Mouse (Mus musculus) lung, postnatal 36 days (tissue): ENCODE results near the gene Rnf141.

ENCODE experiments used
- DNase-seq: peaks from one replicate; pipeline ENCODE4 v3.0.0; 2022; ENCODE audit warnings: mixed read lengths

Rnf141 gene

DNA sequence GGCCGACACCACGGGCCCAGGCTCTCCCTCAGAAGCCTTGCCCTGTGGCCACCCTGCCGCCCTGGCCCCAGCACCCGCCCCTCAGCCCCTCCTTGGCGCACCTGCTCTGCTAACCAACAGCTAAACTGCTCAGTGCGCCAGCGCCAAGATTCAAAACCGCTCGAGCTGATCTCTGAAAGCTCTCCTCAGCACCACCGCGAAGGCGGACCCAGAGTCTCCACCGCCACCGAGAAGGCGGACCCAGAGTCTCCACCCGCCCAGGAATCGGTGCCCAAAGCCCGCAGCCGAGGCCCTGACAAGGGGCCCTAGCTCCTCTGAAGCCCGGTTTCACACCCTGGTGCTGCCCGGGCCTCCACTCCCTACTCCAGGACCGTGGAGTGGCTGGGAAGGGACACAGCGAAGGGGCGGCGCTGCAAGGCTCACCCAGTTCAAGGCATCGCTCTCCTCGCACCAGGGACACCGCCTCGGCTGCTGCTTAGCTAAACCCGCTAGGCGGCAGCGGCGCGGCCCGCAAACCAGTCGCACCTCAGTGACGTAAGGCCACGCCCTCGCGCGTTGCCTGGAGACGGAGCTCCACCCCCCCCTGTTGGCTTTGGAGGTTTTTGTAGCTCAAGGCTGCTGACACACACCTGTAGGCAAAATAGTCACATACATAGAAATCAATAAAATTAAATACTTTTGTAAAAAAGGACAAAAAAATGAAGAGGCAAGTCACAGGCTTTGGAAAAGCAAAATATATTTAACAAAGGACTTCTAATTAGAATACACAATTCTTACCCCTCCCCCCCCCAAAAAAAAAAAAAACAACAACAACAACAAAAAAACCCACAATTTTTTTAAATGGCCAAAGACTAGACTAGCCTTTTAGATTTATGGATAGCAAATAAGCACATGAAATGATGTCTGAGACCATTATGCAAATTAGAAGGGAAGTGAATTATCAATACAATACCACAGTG is at the start of gene Rnf141:
Gene Rnf141 (minus strand): TSS at position 542 of the 959 bp plus-strand sequence.
- DNase-seq: peak; percentile 96

DNA sequence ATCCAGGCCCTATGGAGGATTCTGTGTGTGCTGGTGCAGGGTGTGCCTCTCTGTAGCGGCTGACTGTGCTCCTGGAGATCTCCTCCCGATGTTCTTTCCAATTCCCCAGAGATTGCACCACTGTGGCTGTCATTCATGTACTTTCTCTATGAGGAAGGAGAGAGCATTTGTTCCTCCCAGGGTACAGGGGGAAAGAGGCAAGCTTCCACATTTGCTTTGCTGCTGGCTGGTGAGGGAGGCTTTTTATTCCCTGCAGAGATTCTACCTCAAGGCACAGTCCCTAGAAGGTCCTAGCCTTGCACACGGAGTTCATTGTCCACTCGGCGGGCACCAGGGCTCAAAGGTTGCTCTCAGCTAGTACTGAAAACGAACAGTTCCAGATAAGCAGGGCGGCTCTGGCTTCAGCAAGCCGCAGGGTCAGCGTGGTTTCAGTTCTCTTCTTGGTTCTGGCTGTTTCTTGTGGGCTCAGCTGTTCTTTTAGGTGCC is 47.3 kb upstream of the Rnf141 start:
- peak; percentile 78 for DNase-seq

DNA sequence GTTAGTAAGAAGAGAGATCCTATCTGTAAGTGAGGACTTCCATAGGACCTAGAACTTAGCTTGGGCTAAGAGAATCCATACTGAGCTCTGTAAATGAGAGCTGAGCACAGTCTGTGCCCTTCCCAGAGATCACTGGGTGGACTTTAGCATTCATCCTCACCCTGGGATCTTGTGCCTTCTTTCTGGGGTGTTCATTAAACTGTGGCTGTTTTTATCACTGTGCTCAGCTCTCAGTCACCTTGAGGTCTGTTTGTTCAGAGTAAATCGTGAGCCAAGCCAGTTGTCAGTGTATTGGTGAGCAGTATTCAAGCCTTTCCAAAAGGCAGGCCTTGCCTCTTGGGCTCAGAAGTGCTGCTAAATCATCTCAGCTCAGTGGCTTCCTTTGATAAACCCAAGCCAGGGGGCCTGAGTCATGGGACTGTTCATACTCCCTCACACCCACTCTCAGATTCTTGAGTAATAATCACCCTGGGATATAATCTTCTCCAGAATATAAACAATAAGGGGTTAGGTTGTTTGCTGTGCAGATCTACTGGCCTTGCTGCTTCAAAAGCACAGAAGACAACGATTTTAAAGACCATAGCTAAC is 37.6 kb upstream of the Rnf141 start:
- no peak for DNase-seq

DNA sequence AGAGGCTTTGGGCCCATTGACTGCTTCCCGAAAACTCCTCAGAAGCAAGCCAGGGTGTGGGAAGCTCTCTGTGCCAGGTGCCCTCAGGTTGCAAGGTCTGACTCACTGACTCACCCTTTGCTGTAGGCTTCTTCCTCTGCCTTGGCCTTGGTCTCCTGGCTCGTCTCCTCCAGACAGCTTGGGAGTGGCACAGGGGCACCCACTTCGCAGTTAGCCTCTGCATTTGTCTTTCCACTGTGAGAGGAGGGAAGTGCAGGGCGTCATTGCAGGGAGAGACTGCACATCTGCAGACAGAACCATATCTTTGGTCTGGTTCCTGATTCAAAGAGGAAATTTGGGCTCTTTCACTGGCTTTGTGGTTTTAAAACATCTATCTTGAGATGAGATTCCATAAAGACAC is 33.8 kb upstream of the Rnf141 start:
- no peak for DNase-seq

DNA sequence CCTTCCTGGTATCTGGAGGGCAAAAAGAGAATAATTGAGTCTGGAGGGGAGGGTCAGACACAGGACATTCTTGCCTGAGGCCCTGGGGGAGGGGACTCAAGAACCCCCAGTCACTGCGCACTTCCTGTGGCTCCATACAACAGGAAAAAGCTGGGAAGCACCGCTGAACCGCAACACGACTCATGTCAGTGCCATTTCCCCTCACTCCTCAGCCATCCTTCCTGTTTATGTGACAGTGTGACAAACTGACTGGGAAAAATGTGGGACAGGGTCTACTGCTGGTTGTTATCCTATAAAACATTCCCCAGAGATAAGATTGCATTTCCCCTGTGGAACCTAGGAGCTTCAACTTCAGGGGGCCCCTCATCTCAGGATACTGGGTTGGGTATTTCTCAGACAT is 32.7 kb upstream of the Rnf141 start:
- peak; percentile 78 for DNase-seq

DNA sequence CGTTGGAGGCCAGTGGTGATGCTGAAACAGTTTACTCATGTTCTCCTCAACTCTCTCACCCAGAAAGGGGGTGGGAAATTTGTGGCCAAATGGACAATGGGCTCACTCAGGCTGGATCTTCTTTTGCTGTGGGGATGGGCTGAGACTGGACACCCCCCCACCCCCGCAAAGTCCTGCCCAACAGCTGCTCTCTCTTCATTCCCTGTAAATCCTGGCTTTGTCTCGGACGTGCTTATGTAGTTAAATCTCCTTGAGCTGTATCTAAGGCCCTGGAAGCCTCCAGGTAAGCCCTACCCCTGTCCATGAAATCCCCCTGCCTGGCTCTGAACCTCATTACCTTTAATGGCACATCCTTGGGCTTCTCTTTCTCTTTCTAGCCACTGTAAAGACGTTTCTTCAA is 24.6 kb upstream of the Rnf141 start:
- no peak for DNase-seq

DNA sequence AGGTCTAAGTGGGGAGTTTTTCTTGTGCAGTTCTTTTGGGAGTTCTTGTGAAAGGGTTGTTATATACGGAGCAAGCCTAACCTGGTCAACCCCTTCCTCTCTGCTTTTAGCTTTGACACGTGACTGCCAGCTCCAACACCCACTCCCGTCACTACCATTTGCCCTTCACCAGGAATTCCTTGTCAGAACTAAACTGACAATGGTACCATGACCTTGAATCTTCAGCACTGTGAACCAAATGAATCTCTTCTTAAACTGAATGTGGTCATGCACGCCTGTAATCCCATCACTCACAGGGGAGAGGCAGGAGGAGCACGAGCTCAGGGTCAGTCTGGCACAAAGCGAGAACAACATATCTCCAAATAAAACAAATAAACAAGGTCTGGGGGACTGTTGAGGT is 22.9 kb upstream of the Rnf141 start:
- DNase-seq: no peak

DNA sequence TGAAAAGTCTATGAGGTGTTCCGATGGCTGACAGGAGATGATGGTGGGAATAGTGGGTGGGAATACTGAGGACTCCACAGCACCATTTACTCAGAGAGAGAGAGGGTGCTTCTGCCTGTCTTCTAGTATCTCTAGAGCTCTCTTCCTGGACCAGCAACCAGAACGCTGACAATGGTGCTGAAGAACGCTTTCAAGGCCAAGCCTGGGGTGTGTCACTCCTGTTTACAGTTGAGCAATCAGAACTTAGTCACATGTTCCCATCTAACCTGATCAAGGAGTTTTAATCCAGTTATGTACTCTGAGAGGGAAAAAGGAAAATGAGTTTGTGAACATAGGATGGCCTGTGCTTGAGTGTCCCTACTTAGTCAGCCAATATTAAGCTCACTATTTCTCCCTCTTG is 21.8 kb upstream of the Rnf141 start:
- DNase-seq: no peak

DNA sequence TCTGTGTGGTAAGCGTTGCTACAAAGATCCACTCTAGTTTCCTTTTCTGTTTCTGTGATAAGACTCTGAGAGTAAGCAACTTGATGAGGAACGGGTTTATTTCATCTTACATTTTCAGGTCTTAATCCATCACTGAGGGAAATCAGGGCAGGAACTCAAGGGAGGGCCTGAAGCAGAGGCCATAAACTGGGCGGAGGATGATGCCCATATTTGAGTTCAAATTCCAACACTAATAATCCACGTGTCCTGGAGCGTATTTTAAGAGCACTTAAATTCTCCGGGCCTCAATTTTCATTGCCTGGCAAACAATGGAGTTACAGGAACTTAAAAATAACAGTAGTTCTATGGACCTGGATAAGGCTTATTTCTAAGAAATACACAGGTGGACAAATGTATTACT is 21.3 kb upstream of the Rnf141 start:
- no peak for DNase-seq

DNA sequence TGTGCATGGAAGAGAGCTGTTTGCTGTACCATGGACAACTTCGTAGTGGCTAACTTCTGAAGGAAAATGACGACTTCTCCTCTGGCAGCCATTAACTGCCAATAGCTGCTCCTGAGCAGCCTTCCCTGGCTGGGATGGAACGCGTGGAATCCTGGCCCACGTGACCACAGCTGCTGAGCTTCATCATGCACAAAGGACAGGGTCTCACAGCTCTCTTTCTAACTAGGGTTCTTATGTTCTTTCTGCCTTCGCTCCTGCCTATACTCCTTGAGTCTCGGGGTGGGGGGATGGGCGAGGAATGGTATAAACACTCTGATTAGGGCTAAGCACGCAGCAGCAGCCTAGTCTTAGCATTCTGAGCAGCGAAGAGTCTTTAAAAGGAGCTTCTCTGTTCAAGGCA is 20.8 kb upstream of the Rnf141 start:
- peak; percentile 50 for DNase-seq

DNA sequence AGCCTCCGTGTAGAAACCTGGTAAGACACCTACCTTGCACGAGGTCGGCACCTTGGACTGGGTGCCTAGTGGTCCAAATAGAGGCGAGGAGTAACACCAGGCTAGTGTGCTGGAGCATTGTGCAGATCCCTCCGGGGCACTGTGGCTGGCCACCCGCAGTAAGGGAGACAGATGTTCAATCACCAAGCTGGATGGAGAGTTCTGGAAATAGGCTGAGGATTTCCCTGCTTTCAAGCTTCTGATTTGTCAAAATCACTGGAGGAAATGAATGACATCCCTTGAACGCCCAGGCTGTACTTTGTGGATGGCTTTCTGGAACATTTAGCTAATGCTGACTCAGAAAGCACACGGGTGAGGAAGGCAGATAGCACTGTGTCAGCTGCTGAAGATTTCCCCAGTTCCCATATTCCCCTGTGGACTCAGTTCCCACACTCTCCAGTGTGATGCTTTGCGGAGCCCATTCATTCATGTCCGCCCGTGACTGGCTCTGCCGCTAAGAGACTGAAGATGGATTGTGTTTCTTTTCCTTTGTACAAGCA is 18.6 kb upstream of the Rnf141 start, which contains the start of gene Lyve1:
Gene Lyve1 (minus strand): TSS at position 489 of the 539 bp plus-strand sequence.
- DNase-seq: peak; percentile 70

DNA sequence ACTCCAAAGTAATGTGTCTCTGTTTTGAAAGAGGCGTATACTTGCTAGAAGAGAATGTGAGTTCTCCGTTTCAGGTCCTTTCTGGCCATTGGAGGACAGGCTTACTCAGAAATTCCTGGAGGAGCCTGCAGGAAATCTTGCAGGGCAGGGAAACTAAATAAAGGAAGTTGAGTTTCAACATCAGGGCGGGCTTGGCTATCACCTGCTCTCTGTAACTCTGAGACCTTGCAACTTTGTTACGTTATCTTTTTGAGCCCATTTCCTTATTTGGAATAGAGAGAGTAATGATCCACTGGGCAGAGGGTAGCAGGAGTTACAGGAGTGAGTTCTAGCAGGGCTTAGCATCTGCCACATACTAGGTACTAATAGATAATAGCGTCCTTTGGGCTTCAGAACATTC is 15.9 kb upstream of the Rnf141 start:
- DNase-seq: peak; percentile 85

DNA sequence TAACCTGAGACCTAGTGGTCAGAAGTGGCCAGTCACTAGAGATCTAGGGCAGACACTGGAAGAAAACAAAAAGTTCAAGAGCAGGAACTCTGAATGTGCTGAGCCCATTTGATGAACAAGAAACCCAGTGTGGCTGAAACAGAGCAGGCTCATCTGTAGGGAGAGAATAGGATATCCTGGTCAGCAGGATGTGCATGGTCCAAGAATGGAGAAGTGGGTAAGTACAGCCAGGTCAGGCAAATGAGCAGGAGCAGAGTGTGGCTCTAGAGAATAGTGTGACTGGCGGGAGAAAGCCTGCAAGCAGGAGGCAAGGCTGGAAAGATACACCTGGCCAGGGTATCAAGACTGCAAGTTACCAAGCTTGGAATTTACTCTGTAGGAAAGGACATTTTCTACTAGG is 11.3 kb upstream of the Rnf141 start:
- DNase-seq: no peak

DNA sequence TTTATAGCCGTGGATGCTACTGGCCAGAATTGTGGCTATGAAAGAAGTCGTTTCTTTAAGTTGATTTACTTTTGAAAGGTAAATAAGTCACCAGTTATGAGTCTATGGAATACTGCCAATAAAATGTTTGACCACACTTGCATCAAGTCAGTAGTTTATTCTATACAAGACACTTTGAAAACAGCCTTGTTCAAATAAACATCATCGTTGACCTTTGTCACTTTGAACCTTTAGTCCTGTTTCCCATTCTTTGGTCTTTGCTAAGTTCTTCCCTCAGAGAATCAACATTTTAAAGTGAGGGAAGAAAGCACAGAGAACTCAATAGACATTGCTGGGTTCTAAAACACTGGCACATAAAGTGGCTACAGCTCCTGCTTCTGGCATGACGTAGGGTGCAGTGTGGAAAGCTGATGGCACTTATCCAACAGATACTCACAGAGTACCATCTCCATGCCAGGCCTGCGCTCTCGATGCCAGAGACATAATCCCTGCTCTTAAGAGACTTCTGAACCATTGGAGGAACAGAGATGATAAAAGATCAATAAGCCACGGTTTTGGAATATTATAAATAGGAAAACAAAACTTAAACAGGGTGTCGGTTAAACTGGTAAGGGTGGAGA is 10.8 kb upstream of the Rnf141 start:
- DNase-seq: no peak

DNA sequence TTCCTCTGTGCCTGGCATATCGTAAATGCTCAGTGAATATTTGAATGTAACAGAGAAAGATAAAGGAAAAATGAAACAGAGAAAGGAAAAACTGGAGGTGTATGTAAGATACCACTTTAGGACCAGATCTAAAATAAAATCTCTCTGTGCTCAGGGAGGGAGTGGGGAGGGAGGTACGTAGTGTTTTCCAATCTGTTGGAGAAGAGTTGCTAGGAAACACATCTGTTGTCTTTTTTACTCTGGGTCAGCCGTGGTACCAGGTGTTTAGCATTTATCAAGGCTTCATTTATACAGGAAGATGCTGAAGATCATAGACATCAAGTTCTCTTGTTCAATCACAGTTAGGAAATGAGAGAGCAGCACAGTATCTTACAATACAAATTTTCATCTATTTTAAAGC is 10.3 kb upstream of the Rnf141 start:
- no peak for DNase-seq

DNA sequence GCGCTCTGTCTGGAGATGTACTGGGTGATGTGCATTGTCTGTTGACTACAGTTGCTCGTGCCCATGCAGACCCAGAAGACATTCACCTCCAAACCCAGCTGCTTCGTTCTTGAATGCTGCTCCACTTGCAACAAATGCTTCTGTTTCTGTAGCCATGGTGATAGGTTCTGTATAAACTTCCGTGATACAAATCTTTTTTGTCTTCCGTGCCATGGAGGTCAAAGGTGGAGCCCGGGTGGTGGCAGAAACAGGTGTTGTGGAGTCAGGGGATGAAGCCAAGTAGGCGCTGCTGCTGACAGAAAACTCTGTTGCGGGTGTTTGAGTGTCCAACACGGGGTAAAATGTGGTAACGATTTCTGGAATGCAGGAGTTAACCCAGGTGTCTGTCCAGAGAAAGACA is 9.4 kb upstream of the Rnf141 start:
- DNase-seq: peak; percentile 72

DNA sequence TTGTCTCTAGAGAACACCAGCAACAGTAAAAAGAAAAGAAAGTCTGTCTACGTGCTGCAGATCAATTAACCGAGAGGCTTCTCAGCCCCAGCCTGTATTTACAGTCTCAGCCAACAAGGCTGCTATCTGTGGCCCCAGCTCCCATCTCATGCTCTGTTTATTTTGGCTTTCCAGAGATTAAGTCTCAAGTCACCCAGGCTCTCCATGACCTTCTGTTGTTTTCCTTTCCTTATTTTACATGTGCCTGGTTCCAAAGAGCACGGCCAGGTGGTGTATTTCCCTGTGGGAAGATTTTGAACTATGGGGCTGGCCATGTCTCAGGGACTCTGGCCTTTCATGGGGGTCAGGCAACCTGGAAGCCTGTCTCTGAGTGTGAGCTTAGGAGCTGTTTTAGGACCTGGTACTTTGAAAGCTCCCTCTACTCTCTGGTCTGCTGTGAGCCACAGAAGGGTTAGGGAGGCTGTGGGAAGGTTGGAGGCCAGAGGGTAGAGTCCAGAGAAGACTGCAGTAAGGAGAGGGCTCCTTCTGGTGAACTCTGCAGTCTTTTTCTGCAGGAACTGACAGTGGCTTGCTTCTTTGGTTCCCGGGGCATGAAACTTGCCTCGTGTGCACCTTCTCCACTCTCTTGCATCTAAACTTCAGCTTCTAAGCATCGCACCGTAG is 7.4 kb upstream of the Rnf141 start:
- no peak for DNase-seq

DNA sequence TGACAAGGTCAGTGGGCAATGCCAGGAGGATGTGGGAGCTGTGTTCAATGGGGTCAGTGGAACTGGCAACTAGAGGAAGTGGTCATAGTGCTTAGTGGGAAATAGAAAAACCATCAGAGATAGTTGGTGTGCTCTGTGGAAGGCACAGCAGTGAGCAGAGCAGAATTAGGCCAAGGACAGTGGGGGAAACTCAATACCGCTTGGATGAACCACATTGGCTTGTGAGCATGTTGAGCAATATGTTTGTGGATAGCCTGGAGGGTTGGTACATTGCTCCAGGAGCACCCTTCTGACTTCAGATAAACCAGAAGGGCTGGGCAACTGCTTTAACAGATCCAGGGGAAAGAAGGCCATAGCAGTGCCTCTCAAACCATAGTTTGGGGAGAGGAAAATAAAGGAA is 4.1 kb upstream of the Rnf141 start:
- DNase-seq: no peak

DNA sequence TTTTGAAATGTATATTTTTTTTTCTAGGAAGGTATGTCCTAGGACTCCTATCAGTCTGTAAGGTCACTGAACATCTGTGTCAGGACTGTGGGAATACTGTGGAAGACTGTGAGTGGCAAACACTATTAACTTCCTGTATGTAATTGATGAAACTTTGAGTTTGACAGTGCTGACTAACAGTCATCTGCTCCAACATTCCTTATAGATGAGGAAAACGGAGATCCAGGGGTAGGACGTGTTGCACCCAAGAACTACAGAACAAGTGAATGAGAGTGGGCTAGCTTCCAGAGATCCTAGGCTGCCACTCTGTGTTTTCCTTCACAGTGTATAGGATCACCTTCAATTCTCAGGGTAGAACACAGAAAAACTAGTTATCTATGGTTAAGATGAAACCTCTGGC is 3.1 kb upstream of the Rnf141 start:
- DNase-seq: no peak

DNA sequence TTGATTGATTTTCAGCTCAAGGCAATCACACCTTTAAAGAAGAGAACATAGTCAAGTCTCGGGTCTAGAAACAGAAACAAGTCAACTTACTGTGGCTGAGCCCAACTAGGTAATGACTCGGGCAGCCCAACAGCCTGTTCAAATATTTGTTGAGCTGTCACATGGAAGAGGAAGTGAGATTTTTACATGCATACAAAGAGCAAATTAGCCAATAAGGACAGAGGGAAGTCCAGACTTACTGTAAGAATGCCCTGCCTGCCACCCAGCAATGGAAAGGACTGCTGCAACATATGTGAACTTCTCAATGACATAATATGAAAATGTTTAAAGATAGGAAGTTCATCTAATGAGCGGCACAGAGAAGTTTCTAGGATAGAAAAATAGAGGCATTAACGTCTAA is 3.9 kb downstream of the Rnf141 start:
- DNase-seq: peak; percentile 63

DNA sequence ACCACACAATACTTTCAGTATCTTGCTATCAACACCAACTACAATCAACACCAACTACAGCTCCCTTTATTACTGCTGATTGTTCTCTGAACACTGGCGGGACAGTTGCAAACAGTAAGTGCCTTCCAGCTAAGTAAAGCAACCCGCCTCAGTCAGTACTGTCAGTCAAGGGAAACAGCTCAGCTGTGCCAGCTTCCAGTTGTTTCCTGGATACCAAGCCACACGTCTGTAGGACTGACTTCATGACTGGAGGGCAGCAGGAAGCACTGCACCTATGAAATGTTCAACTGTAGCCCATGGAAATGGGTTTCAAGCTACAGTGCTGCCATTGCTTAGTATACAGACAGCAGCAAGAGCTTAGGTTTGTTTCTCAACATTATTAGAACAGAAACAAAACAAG is 9.7 kb downstream of the Rnf141 start:
- no peak for DNase-seq

DNA sequence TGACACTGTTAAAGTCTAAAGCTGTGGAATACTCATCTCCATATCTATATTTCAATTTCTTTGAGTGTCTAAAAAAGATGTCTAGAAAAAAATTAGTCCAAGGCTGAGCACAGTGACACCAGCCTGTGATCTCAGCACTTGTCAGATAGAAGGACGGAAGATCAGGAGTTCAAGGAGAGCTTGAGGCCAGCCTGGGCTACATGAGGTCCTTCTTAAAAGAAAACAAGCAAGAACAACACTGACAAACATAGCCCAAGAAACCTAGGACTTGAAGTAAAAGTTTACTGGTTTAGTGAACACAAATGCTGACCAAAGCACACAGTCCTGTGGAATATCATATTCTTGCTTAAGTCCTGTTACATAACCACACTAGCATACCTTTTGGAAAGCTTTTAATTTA is 10.2 kb downstream of the Rnf141 start:
- DNase-seq: no peak

DNA sequence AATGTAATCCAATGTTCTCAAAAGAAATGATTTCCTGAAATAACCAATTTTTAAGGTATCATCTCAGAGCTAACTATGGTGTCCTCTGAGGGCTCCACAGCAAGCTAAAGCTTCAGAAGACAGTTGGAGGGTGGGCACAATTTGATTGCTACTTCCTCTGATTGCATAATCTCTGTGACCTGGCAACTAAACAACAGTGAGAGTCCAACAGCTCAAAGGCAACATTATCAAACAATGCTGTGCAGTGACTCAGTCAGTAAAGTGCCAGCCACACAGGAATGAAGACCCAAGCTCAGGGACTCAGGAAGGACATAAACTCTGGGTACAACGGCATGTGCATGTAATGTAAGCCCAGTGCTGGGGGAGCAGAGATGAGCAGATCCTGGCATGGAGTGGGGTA is 11.2 kb downstream of the Rnf141 start:
- peak; percentile 60 for DNase-seq
